Mouse (Mus musculus) kidney, adult 11 months (tissue): ENCODE measurements around the gene Polr3b.
A peak's percentile ranks its signal among the peaks of the same experiment; 100 is the strongest.

Source experiments
- DNase-seq: peaks from one replicate; pipeline ENCODE4 v3.0.0; 2022

The Polr3b gene

DNA sequence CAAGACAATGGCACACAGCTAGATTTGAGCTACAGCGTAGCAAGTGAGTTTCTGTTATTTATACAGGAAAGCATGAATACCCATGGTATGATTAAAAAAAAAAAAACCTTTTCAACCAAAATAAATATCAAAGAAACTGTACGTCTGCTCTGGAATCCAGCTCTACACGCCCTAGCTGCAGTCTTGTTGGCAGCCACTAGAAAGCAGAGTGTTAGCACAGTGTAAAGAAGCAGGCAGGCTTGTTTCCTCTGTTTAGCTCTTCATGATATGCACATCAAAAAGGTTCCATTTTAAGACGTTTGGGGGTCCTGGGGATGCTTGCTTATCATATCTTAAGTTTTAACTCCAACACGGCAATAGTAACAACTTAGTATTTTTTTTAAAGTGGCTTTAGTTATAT is 89.8 kb downstream of the Polr3b start:
- DNase-seq: no peak

DNA sequence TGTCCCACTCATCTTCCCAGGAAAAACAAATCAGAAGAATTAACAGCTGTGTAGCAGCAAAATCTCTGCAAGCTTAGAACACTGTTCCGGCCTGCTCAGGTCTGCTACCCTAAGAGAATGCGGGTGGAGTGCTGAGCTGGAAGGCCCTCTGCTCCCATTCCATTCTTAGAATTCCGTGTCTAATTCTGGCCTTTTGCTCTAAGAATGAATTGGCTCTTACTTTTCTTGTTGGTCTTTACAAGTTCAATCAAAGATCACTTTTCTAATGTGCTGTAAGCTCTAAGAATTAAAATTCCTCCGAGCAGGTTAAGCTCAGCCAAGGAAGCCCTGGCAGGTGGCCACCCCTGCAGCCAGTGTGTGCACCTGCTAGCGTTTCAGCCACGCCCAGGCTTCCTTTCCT is 90.4 kb downstream of the Polr3b start:
- peak; percentile 45 for DNase-seq

DNA sequence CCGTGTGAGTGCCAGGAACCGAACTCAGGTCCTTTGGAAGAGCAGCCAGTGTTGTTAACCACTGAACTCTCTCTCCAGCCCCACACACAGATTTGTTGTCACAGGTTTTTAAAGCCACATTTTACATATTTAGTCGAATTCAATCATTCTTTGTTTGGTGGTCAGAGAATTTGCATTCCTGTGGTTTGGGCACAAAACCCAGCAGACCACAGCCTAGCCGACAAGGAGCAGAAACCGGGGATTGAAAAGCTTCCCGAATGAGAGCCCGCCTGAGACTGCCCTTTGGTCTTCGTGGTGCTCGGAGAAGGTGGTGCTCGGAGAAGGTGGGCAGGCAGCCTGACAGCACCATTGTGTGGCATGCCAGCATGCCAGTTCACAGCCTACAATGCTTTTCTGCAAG is 91.0 kb downstream of the Polr3b start:
- DNase-seq: no peak

DNA sequence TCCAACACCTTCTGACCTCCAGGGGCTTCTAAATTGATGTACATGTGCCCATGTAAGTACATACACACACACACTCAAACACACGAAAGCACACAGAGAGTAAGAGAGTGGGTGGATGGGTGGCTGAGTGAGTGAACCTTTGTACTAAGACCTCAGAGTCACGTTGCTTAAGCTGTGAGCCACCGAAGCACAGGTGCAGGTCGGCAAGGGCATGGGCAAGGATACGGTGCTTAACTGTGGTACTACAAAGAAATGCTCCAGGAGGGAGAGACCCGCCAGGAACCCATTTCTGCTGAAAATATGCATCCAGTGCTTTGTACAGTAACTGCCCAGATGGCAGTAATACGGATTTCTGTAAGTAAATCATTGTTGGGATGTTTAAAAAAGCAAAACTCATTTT is 93.5 kb downstream of the Polr3b start:
- peak; percentile 45 for DNase-seq

DNA sequence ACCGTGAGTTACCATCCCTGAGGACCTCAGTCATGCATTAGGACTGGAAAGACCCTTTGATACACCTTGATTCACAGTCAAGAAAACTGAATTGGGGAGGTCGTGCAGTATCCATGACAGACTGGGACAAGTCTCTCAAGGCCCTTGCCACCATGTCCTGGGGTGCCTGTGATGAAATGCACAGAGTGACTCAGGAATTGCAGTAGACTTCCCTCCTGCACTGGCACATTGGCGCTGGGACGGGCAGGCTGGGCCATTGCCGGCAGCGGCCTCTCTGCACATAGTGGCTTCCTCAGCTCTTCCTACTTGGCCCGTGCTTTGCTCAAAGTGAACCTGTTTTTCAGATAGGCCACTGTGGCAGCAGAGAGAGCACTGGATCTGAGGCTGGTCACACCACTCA is 94.5 kb downstream of the Polr3b start:
- DNase-seq: no peak

DNA sequence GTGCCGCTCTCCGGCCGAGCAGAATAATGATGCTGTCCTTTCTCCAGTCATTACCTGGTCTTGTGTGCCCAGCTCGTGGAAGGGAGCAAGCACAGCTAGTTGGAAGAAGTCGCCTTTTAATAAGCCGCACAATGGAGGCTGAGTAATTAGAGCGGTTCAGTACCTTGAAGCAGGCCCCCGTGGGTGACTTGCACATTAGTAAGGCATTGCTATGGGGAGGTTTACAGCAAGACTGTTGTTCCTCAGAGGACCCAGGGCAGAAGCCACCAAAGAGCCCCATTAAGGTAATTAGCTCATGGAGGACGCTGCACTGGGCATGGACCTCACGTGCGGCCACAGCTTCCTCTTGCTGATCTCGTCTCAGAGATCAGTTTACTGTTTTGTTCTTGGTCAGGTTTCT is 100.6 kb downstream of the Polr3b start:
- DNase-seq: no peak

DNA sequence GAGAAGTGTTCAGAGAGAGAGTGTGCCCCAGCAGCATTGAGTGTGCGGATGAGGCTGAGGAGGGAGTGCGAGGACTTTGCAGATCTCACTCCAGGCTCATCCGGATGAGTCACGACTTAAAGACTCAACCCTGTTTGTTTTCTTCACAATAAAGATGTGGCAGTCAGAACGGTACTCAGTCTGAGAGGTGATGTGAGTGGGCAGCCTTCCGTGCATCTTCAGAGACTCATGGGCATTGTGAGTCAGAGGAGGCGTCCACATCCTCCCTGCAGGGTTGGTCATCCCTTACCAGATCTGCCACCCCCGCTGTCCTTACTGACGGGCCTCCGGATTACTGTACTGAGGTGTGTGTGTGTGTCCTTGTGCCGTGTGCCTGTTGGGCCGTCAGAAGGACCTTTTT is 104.9 kb downstream of the Polr3b start:
- DNase-seq: no peak

DNA sequence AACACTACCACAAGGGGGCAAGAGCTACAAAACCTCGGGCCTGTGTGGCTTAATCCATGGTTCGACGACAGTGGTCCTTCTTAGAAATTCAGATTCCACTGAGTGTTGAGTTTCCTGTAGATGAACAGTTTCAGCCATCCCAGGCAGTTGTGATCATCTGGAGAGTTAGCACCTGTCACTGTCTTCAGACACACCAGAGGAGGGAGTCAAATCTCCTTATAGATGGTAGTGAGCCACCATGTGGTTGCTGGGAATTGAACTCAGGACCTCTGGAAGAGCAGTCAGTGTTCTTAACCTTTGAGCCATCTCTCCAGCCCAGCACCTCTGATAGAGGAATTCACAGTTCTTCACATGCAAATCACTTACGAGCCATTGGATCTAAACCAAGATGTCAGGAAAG is 105.7 kb downstream of the Polr3b start:
- no peak for DNase-seq

DNA sequence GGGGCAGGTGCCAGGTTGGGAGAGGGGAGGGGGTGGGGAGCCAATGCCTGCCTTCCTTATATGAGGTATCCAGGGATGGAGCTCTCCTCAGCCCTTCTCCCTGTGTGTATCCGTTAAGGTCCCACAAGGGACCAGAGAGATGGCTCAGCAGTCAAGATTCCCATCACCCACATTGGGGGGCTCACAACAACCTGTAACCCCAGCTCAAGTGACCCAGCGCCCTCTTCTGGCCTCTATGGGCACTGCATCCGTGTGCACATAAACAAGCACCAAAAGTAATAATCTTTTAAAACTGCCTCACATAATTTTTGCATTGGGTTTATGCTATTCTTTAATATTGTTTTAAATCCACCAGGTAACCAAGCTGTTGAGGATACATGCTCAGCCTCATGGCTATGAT is 108.0 kb downstream of the Polr3b start:
- DNase-seq: no peak

DNA sequence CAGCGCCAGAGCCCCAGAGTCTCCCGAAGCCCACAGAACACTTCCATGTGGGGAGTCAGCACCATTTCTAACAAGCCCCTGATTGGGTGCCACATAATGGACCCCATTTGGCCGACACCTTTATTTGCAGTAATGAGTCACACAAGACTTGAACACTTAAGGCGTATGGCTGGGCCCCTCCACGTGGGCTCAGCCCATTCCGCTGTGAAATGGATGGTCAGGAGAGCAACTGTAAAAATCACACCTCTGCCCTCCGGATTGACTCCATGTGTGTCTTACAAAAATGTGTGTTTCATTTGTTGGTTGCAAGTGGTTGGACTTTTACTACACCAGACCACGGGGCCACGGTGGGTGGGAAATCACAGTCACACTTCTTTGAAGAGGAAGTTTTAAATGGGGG is 108.9 kb downstream of the Polr3b start:
- DNase-seq: no peak

DNA sequence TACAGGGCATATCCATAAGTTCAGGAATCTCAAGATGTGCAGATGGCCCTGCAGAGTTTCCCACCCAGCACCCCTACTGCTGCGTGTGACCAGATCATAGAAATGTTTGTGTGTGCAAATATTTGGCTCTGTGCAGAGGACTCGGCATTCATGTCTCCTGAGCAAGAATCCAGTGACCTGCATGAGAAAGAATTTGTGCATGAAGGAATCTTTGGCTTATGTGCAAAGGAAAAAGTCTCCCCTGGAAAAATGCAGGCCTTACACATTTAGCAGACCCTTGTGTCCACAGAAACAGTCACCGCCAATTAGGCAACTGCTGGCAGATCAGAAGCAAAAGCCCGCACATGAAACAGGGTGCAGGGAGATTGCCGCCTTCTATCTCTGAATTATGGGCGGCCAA is 111.4 kb downstream of the Polr3b start:
- DNase-seq: no peak

DNA sequence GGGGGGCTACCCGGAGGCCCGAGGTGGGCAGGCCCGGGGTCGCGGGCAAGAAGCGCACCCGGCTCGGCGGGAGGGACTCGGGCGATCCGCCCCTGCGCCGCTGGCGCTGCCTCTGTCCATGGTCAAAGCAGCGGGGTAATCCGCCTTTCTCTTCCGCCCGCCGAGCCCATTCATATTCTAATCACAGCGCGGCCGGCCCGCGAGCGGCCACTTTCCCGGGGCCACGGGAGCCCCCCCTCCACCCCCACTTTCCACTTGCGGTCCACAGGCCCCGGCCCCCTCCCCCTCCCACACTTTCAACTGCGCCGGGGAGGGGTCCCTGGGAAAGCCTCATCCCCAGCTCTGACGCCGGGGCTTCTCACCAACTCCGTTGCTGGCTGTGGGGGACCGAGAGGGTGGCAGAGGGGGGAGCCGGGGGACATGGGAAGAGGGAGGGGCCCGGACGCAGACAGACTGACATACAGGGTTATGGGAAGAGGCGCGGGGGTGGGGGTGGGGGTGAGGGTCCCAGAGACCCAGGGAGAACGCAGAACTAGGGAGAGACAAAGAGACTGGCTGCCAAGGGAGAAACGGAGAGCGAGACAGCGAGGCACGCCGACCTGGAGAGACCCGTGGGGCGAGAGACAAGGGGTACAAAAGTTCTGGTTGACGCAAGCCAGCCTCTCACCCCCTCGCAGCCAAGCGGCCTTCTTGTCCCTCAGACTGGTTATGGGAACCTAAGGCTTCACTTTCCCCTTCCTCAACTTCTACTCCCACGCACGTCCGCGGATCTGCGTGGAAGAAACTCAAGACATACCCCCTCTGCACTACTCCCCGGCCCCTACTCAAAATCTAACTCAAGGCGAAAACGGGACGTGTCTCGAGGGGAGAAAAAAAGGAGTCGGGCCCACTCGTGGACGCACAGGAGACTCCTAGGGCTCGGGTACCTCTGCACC is 133.0 kb downstream of the Polr3b start:
- DNase-seq: no peak

DNA sequence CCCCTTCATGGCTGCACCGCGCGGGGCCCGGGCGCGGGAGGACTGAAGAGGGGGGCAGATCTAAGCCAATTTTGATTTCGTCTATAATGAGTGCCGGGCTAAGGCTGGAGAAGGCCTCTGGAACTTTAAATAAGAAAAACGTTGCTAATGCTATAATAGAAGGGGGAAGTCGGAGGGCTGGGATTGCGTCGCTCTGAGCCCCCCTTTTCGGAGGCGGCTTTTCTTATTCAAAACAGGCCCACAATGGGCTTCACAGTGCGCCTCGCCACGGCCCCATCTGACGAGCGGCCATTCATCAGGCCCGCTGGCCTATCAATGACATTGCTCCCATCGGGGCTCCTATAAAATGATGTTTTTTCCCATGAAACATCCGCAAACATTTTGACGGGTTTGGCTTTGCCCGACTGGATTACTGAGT is 133.7 kb downstream of the Polr3b start, which contains the start of gene Rfx4:
Gene Rfx4, plus strand, starts transcription at position 277 of the 418 bp plus-strand sequence.
- no peak for DNase-seq

DNA sequence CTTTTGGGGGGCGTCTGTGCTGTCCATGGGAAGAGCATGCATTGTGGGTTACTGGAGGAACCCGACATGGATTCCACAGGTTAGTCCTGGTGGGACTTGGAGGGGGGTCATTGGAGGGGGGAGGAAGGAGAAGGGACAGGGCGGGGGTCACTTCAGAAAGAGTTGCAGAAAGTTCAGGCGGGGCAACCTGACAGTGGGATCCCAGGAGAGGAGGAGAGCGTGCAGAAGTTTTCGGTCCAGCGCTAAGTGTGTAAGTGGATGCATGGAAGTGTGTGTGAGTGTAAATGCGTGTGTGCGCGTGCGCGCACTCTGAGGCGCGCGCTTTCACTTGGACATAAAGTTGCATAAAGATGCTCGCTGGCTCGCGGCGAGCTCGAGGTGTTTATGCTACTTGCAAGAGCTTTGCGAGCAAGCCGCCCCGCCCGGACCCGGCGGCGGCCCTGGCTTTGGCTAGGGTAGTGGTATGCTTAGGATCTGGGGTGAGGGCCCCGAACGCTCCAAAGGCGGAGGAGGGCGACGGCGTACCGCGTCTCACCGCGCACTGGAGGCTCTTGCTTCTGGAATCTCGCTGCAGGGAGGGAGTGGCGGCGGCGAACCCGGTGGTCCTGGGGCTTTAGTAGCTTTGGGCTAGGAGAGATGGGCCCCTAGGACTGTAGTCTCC is 134.5 kb downstream of the Polr3b start:
- DNase-seq: no peak

DNA sequence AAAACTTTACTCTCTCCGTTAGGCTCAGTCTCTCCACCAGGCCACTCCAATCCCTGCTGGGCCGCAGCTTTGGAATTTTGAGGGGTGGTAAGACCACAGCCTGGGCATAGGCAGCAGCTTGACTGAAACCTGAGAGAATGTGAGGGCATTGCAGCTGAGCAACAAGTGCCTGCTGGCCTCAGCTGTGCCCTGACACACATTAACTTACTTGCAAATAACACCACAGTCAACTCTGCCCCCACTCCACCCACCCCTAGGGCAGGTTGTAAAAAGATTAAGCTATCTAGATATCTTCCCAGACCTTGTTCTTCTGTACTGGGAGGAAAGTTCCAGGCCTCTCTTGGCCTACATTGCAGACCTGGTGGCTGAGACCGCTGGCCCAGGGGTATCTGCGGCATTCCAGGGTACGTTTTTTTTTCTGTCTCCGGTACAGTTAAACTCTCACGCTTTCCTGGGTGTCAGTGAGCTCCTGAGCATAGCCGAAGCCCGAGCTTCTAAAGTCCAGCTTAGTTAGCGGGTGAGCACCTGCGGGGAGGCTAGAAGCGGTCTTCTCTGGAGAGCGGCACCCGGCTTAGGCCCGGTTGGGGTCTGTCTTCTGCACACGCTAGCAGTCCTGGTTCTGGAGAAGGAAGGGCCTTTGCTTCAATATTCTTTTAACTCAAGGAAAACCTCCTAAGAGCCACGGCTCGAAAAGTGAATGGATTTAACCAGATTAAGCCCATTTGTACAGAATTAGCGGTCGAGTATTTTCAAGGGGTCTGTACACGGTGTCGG is 135.5 kb downstream of the Polr3b start:
- peak; percentile 51 for DNase-seq

DNA sequence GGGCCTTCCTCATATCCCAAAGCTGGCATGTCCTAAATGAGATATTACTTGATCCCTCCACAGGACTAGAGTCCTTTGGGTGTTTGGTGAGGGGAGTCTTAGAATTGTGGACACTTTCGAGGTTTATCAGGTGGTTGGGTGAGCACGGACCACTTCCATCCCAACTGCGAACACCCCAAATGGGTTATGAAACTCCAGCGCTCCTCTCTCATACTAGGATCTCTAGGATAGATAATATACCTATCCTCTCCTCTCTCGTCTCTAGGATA is 136.0 kb downstream of the Polr3b start:
- DNase-seq: no peak

DNA sequence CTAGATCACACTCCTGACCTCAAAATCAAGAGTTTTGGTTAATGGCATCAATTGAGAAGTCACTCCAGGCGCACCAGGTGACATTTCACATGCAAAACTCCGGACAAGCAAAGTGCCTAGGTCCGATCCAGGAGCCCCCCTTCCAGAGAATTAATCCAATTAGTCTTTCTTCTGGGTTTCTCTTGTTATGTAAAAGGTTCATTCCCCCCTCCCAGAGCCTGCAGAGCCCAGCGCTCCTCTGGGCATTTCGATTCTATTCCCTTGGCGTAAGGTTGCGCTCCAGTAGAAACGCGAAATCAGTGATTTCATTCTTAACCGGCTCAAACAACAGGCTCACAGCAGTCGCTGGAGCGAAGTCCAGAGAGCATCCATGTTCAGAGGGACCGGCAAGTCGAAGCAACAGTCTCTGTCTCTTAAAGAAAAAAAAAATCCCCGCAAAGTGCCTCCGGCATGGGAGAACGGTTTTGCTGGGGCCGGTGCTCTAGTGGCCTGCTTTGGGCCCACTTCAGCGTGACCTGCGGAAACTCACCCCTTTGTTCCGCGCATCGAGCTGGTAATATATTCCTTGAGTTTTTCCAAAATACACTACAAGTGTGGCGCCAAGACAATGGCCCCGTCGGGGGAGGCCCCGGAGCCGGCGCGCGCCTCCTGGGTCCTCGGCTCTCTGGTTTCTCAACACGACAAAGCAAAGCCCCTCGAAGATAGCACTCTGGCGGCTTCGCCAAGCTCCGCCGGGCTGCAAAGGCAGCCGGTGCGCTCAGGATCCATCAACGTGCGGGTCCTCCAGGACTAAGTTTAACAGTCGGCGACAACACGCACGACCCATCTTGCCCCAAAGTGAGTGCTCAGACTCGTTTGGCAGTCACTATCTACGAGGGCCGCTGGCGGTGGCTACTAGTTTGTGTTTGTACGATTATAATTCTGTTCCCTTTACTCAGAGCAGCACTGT is 136.7 kb downstream of the Polr3b start:
- DNase-seq: peak; percentile 18

DNA sequence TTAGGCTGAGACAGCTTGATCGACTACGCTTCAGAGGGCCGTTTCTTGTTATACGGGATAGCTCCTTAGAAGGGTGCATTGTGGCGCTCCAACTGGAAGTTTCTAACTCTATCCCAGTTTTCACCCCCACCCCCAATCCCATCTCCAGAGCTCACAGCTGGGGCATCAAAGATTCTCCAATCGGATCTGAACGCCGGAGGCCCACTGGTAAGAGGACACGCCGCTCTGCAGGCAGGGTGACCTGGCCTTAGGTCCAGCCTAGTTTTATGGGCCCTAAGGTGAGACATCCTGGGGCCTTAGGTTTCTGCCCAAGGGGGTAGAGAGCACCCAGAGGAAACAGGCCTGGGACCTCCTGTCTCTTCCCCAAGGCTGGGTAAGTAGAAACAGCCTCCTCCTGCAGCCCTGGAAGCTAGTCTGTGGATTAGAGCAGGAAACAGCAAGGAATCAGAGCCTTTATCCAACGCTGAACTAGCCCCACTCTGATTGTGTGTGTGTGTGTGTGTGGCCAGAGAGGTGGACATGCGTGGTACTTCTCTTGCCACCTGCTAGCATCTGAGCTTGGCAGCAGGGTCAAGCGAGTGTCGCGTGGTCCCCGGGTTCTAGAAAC is 137.5 kb downstream of the Polr3b start:
- DNase-seq: no peak

DNA sequence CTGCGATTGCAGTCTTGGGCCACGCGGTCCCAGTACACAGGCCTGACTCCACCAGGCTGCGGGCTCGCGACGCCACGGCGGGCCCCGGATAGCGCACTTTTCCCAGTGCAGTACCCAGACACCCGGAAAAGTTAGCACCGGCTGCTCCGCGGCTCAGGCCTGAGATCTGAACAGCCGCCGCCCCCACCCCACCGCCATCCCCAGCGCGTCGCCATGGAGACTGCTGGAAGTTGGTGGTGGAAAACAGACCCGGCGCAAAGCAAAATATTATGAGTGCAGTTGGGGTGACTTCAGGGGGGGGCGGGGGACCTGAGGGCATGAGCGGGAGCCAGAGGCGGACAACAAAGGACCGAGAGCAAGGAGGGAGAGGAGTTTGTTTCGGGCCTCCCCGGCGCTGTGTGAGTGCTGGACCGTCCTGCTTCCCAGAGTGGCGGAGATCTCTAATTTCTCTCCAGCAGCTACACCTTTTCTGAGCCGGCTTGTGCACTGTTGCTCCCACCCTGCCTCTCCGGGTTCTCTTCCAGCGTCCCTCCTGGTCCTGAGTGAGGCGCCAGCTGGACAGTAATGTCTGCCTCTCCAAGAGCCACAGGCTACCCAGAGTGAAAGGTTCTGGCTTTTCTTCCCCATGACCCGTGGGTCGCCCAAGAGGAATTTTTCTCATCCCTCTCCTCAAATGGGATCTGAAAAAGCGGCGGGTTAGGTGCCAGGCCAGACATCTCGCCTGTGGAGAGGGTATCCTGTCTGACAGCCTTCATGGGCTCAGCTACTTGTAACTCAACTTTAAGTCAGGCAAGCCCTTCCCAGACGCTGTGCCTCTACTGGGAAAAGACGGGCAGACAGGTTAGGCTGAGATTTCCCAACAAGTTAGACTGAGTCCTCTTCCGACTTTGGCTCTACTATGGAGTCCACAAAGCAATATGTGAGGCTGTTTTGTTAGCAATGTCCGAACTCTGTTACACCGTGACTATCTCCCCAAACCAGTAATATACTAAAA is 138.3 kb downstream of the Polr3b start:
- no peak for DNase-seq

DNA sequence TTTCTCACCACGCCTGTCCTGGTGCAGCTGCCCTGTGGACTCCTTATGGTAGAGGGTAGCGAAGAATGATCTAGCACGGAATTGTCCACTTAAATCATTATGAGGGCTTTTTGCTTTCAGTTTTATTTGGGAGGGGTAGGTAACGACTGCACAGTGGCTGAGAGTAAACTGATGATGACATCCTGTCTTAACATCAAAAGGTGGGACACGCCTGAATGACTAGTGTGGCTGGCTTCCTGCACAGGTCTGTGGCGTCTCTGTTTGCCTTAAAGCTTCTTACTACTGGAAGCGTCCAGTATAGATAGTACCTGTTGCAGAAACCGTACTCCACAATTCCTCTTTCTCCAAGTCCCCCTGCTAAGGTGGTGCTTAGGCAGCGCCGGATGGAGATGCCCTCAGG is 146.7 kb downstream of the Polr3b start:
- DNase-seq: no peak
